8 mouse cellular contexts compared by ENCODE assay signal in genomic region chr6:115852446-115853090, GRCm38 (mm10). TPM values are rescaled to one million over a fixed set of nuclear protein-coding genes. Genes with fewer than 3 reads are reported as not detected.
DNase-seq lines count a peak whose midpoint lies in the region; ATAC-seq and TF ChIP-seq lines count a peak whose summit lies in the region.

No protein-coding gene starts in this region.

- DNase-seq in gastrocnemius, adult 2 months: no peak
- no peak for DNase-seq in gastrocnemius, postnatal 14 days
- peak; percentile 42 for DNase-seq in thymus, postnatal 14 days
- no peak for DNase-seq in thymus, postnatal 25 days
- DNase-seq in limb, embryonic 14.5 days (ENCODE audit: low spot score): no peak
- DNase-seq in right cerebral cortex, postnatal 4 days: no peak
- DNase-seq in embryo, embryonic 11 days: no peak

- H3K4me3 ChIP-seq in gastrocnemius, adult 2 months: peak overlapping the region; percentile 90
- peak overlapping the region; percentile 50 for H3K4me3 ChIP-seq in limb, embryonic 14.5 days (replicated peaks; ENCODE audit: low read length)
- H3K4me3 ChIP-seq in stomach, embryonic 16.5 days (replicated peaks; ENCODE audit: low read length): peak overlapping the region; percentile 74

- H3K36me3 ChIP-seq in limb, embryonic 14.5 days (ENCODE audit: control insufficient read depth, insufficient read depth, low read length): peaks cover 23% of the 10 kb centered on the region
- peaks cover 5% of the 10 kb centered on the region; the same call in 1 of the 2 replicates for H3K36me3 ChIP-seq in stomach, embryonic 16.5 days (ENCODE audit: control insufficient read depth, insufficient read depth, low read length)

- no peak for TF ChIP-seq CTCF in gastrocnemius, adult 2 months (IDR thresholded peaks at IDR 0.05)

- no peaks in the 10 kb centered on the region for H3K9me3 ChIP-seq in limb, embryonic 14.5 days (ENCODE audit: control insufficient read depth, low read length)
- H3K9me3 ChIP-seq in stomach, embryonic 16.5 days (replicated peaks; ENCODE audit: control insufficient read depth, low read length): no peaks in the 10 kb centered on the region

- peaks cover 20% of the 10 kb centered on the region for H3K4me1 ChIP-seq in limb, embryonic 14.5 days (ENCODE audit: control insufficient read depth, insufficient read depth, low read length)
- peaks cover 17% of the 10 kb centered on the region for H3K4me1 ChIP-seq in stomach, embryonic 16.5 days (ENCODE audit: control insufficient read depth, insufficient read depth, low read length)

- H3K27me3 ChIP-seq in limb, embryonic 14.5 days (ENCODE audit: control insufficient read depth, insufficient read depth, low read length): no peaks in the 10 kb centered on the region
- no peaks in the 10 kb centered on the region for H3K27me3 ChIP-seq in stomach, embryonic 16.5 days (ENCODE audit: control insufficient read depth, insufficient read depth, low read length)

- no peak for ATAC-seq in limb, embryonic 14.5 days (ENCODE audit: low FRiP score, low read depth)
- no peak; the same call in 1 of the 2 replicates for ATAC-seq in stomach, embryonic 16.5 days (ENCODE audit: insufficient read depth, low FRiP score)

- no peak for TF ChIP-seq POLR2A in limb, embryonic 14.5 days (IDR thresholded peaks at IDR 0.05; ENCODE audit: borderline replicate concordance, extremely low read depth, insufficient read depth, insufficient read length)

- intact Hi-C loops in gastrocnemius, adult 2 months (cut with DNase I): no loop called here
- intact Hi-C loops in gastrocnemius, postnatal 14 days (cut with DNase I; ENCODE audit: low total_unique reads): no loop called here

- peak overlapping the region; percentile 54 for H3K9ac ChIP-seq in limb, embryonic 14.5 days (ENCODE audit: low read depth, low read length, severe bottlenecking)
- H3K9ac ChIP-seq in stomach, embryonic 16.5 days (ENCODE audit: low read length): peak overlapping the region; percentile 72

- peak overlapping the region; percentile 57 for H3K4me2 ChIP-seq in limb, embryonic 14.5 days (replicated peaks; ENCODE audit: low read depth, low read length, severe bottlenecking)
- H3K4me2 ChIP-seq in stomach, embryonic 16.5 days (ENCODE audit: low read depth, low read length): peak overlapping the region; percentile 55

- 5% methylated on average over 20 of the region's 20 CpGs for WGBS in limb, embryonic 14.5 days
- 4% methylated on average over 20 of the region's 20 CpGs for WGBS in stomach, embryonic 16.5 days

- H3K27ac ChIP-seq in gastrocnemius, adult 2 months: peak overlapping the region; percentile 84
- peak overlapping the region; percentile 71 for H3K27ac ChIP-seq in limb, embryonic 14.5 days (replicated peaks; ENCODE audit: low read depth, low read length)
- H3K27ac ChIP-seq in stomach, embryonic 16.5 days (ENCODE audit: low read length): peak overlapping the region; percentile 90

RNA-seq across cellular contexts. Expression of gene Mbd4, which starts 0.6 kb away (rescaled TPM):
- under 1 TPM; 0.75 to 0.77 TPM for total RNA-seq in gastrocnemius, adult 2 months (2021)
- total RNA-seq in gastrocnemius, postnatal 14 days (2021): 1 to 10 TPM; 1.4 to 2.2 TPM
- 16.3 and 18.8 TPM in 2 replicates for polyA plus RNA-seq in limb, embryonic 14.5 days (2012; rRNA removed)
- 13.0 and 16.4 TPM in 2 replicates for polyA plus RNA-seq in limb, embryonic 14.5 days (2014; fragmentation: Nextera tagmentation; extraction: Ambion mirVana)
- 14.9 and 15.0 TPM in 2 replicates for polyA plus RNA-seq in stomach, embryonic 16.5 days (2015; fragmentation: Nextera tagmentation; extraction: Ambion mirVana)

RNA-seq across cellular contexts. Expression of gene Ift122, which starts 0.7 kb away (rescaled TPM):
- 1 to 10 TPM; 4.9 to 5.1 TPM for total RNA-seq in gastrocnemius, adult 2 months (2021)
- 10 to 100 TPM; 11.0 to 19.0 TPM for total RNA-seq in gastrocnemius, postnatal 14 days (2021)
- 21.2 and 23.9 TPM in 2 replicates for polyA plus RNA-seq in limb, embryonic 14.5 days (2012; rRNA removed)
- 17.9 and 18.9 TPM in 2 replicates for polyA plus RNA-seq in limb, embryonic 14.5 days (2014; fragmentation: Nextera tagmentation; extraction: Ambion mirVana)
- polyA plus RNA-seq in stomach, embryonic 16.5 days (2015; fragmentation: Nextera tagmentation; extraction: Ambion mirVana): 21.0 and 21.1 TPM in 2 replicates

RNA-seq across cellular contexts. Expression of gene Efcab12, which starts 14.4 kb away (rescaled TPM):
- total RNA-seq in gastrocnemius, adult 2 months (2021): not detected
- total RNA-seq in gastrocnemius, postnatal 14 days (2021): under 1 TPM; 0.08 to 0.18 TPM
- 0.58 and 0.70 TPM in 2 replicates for polyA plus RNA-seq in limb, embryonic 14.5 days (2012; rRNA removed)
- polyA plus RNA-seq in limb, embryonic 14.5 days (2014; fragmentation: Nextera tagmentation; extraction: Ambion mirVana): 0.19 and 0.39 TPM in 2 replicates
- polyA plus RNA-seq in stomach, embryonic 16.5 days (2015; fragmentation: Nextera tagmentation; extraction: Ambion mirVana): 0.60 and 0.65 TPM in 2 replicates

RNA-seq across cellular contexts. Expression of gene Rpl32, which starts 44.0 kb away (rescaled TPM):
- total RNA-seq in gastrocnemius, adult 2 months (2021): 100 to 1,000 TPM; 562 to 624 TPM
- total RNA-seq in gastrocnemius, postnatal 14 days (2021): 100 to 1,000 TPM; 847 to 987 TPM
- 2,190 and 2,685 TPM in 2 replicates for polyA plus RNA-seq in limb, embryonic 14.5 days (2012; rRNA removed)
- 2,459 and 2,604 TPM in 2 replicates for polyA plus RNA-seq in limb, embryonic 14.5 days (2014; fragmentation: Nextera tagmentation; extraction: Ambion mirVana)
- 1,851 and 2,115 TPM in 2 replicates for polyA plus RNA-seq in stomach, embryonic 16.5 days (2015; fragmentation: Nextera tagmentation; extraction: Ambion mirVana)
